Mouse (Mus musculus): ENCODE measurements around the gene Scel.

Scel gene

DNA sequence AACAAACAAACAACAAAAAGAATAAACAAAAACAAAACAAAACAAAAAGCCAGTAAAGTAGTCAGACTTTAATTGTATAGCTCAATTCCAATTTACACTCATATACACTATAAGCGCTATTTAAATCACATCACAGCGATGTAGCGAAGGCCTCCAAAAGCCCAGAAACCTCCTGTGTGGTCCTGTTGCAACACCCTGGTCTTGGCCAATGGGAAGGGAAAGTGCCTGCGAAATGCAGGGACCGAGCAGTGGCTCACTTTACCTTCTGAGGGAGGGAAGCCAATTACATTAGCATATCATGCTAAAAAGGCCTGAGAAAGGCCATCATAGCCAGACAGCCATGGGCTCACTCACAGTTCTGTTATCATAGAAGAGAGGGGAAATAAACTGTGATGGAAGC lies 14.5 kb upstream of the Scel start:
- TF ChIP-seq GATA4 (IDR thresholded peaks at IDR 0.05; ENCODE audit: insufficient replicate concordance, low read length) = no peak

- no peak for TF ChIP-seq GATA4 (IDR thresholded peaks at IDR 0.05; ENCODE audit: insufficient replicate concordance, low read length)
These were observed 14.1 kb upstream of the Scel start for GRCm38 (mm10) chr14:103499060-103499459.

- TF ChIP-seq GATA4 (IDR thresholded peaks at IDR 0.05; ENCODE audit: insufficient replicate concordance, low read length) = no peak
These were observed 12.8 kb upstream of the Scel start for GRCm38 (mm10) chr14:103500309-103500708.

- no peak for TF ChIP-seq GATA4 (IDR thresholded peaks at IDR 0.05; ENCODE audit: insufficient replicate concordance, low read length)
These were observed 12.2 kb upstream of the Scel start for GRCm38 (mm10) chr14:103500941-103501340.

- TF ChIP-seq GATA4 (IDR thresholded peaks at IDR 0.05; ENCODE audit: insufficient replicate concordance, low read length) = no peak
These were observed 8.6 kb upstream of the Scel start for GRCm38 (mm10) chr14:103504514-103504913.

GRCm38 (mm10) chr14:103509544-103509943 lies 3.6 kb upstream of the Scel start:
- TF ChIP-seq GATA4 (IDR thresholded peaks at IDR 0.05; ENCODE audit: insufficient replicate concordance, low read length) = no peak

DNA sequence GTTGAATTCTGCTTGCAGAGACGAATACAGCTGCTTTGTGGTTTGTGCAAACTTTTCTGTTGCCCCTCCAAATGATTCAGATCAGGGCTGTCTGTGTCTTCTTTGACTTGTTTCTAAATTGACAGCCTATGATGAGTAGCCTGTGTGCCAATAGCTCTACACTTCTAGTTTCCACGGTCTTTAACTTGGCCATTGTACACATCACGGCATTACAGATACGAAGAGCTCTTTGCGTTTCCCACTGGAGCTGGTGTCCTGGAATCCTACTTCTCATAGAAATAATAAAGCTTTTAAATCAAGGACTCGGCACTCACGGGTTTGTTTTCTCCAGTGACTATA lies 300 bp downstream of the Scel start:
- TF ChIP-seq GATA4 (IDR thresholded peaks at IDR 0.05; ENCODE audit: insufficient replicate concordance, low read length) = no peak

GRCm38 (mm10) chr14:103515419-103515818 lies 2.3 kb downstream of the Scel start:
- no peak for TF ChIP-seq GATA4 (IDR thresholded peaks at IDR 0.05; ENCODE audit: insufficient replicate concordance, low read length)

DNA sequence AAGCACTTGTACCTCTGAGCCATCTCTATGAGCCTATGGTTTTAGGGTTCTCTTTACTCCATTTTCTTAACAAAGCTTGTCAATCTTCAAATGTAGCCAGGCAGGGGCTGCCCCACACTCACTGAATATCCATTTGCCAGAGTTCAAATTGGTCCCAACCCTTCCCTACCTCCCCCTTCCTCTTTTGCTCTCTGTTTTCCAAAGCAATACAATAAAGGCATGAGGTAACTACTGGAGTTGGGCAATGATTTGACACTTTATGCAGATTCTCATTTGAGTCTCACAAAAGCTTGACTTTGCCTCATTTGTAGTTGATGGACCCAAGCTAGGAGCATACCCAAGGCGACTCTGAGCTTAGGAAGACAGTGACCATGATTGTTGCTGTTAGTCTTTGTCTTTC lies 13.1 kb downstream of the Scel start:
- TF ChIP-seq GATA4 (IDR thresholded peaks at IDR 0.05; ENCODE audit: insufficient replicate concordance, low read length) = no peak

DNA sequence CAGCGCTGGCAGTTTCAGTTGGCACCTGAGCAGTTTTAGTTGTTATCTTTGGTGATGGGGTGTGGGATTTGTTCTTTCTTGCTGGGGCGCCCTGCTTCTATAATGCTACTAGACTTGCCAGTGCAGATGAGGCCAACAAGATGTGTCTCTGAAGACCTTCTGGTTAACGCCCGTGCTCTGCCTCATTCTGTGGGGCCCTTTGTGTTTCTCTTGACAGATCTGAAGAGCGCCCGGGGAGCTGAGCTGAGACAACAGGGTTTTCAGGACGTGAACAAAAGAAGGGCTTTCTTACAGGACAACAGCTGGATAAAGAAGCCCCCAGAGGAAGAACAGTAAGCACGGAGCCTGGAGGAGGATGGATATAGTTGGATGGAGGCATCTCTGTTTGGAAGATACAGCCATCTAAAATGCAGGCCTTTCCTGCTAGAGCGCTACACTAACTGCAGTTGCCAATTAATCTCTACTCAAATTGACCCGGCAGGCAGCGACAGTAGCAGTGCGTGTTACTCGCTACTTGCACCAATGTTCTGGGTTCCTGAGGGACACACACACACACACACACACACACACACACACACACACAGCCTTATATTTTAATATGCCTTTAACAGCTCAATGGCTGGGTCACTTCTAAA lies 16.7 kb downstream of the Scel start:
- TF ChIP-seq GATA4 (IDR thresholded peaks at IDR 0.05; ENCODE audit: insufficient replicate concordance, low read length) = no peak

GRCm38 (mm10) chr14:103531722-103532341 lies 18.7 kb downstream of the Scel start:
- no peak for TF ChIP-seq GATA4 (IDR thresholded peaks at IDR 0.05; ENCODE audit: insufficient replicate concordance, low read length)

GRCm38 (mm10) chr14:103535511-103536024 lies 22.4 kb downstream of the Scel start:
- TF ChIP-seq GATA4 (IDR thresholded peaks at IDR 0.05; ENCODE audit: insufficient replicate concordance, low read length) = no peak

DNA sequence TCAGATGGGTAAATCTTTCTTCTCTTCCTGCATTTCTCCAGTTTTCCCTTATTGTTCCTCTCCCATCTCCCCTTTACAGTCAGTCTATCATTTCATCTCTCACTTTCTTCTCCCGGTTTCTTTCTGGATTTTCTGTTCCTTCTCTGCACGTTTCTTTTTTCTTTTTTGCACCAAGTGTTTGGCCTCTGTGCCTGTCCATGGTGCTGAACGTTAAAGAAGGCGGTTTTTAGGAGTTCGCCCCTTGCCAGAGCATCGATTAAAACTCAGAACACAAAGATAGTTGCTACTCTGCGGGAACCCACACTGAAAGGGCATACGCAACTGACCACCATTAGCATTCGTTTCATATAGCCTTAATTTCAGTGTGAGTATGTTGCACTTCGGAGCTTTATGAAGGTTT lies 23.2 kb downstream of the Scel start:
- TF ChIP-seq GATA4 (IDR thresholded peaks at IDR 0.05; ENCODE audit: insufficient replicate concordance, low read length) = no peak

DNA sequence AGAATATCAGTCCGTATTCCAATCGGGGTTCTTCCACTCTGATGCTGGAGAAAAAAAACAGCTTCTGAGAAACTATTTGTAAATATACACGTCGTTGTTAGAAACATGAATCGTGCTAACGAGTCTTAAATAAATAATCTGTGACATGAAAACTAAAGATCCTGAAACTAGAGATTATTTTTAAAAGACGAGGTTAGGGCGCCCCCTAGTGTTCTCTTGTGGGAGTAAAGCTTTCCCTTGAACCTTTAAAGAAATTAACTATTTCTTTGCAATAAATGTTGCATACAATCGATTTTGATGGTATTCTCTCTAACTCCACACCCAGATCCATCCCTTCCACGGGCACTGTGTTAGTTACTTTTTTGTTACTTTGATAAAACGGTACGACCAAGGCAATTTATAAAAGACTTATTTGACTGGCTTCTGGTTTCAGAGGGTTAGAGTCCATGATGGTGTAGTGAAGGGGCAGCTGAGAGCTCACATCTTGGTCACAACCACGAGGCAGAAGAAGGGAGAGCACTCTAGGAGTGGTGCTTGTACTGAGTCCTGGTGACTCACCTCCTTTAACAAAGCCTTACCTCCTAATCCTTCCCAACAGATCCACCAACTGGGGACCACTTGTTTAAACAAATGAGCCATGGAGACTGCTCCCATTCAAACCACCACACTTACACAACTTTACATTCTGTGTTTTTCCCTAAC lies 24.4 kb downstream of the Scel start:
- TF ChIP-seq GATA4 (IDR thresholded peaks at IDR 0.05; ENCODE audit: insufficient replicate concordance, low read length) = no peak

GRCm38 (mm10) chr14:103539796-103540195 lies 26.7 kb downstream of the Scel start:
- no peak for TF ChIP-seq GATA4 (IDR thresholded peaks at IDR 0.05; ENCODE audit: insufficient replicate concordance, low read length)

GRCm38 (mm10) chr14:103541679-103542078 lies 28.5 kb downstream of the Scel start:
- TF ChIP-seq GATA4 (IDR thresholded peaks at IDR 0.05; ENCODE audit: insufficient replicate concordance, low read length) = no peak

Measured in liver, adult (tissue).